Mouse (Mus musculus): ENCODE data around the gene Lrrc72. TPM values are rescaled to one million over a fixed set of nuclear protein-coding genes. Genes with fewer than 3 reads are reported as not detected.

Gene Lrrc72
- polyA plus RNA-seq (2014; fragmentation: Illumina TruSeq; extraction: RNeasy Lipid Tissue Mini Kit (QIAGEN cat#74804); ENCODE audit: low read depth, low replicate concordance): not detected

GRCm38 (mm10) chr12:36253298-36253697 is at the start of gene Lrrc72:
TSS of gene Lrrc72 (minus strand) at chr12:36253398.

Other genes starting within 250 kb of the Lrrc72 start
- gene Tspan13, start 210.9 kb downstream of the Lrrc72 start, polyA plus RNA-seq (2014; fragmentation: Illumina TruSeq; extraction: RNeasy Lipid Tissue Mini Kit (QIAGEN cat#74804); ENCODE audit: low read depth, low replicate concordance): 29.1 TPM
- 49.2 TPM for gene Ankmy2, start 96.3 kb downstream of the Lrrc72 start, polyA plus RNA-seq (2014; fragmentation: Illumina TruSeq; extraction: RNeasy Lipid Tissue Mini Kit (QIAGEN cat#74804); ENCODE audit: low read depth, low replicate concordance)
- 30.9 TPM for gene Bzw2, start 95.3 kb downstream of the Lrrc72 start, polyA plus RNA-seq (2014; fragmentation: Illumina TruSeq; extraction: RNeasy Lipid Tissue Mini Kit (QIAGEN cat#74804); ENCODE audit: low read depth, low replicate concordance)
- gene Sostdc1, start 60.7 kb upstream of the Lrrc72 start, polyA plus RNA-seq (2014; fragmentation: Illumina TruSeq; extraction: RNeasy Lipid Tissue Mini Kit (QIAGEN cat#74804); ENCODE audit: low read depth, low replicate concordance): 233 TPM
- 16.0 TPM for gene Ispd, start 128.1 kb upstream of the Lrrc72 start, polyA plus RNA-seq (2014; fragmentation: Illumina TruSeq; extraction: RNeasy Lipid Tissue Mini Kit (QIAGEN cat#74804); ENCODE audit: low read depth, low replicate concordance)
- gene D630036H23Rik, start 128.8 kb upstream of the Lrrc72 start, polyA plus RNA-seq (2014; fragmentation: Illumina TruSeq; extraction: RNeasy Lipid Tissue Mini Kit (QIAGEN cat#74804); ENCODE audit: low read depth, low replicate concordance): 1.4 TPM

All from kidney, adult 10 weeks (tissue).